Mouse (Mus musculus) hindbrain, embryonic 11.5 days (tissue): ENCODE measurements around the gene D630003M21Rik. TPM values are rescaled to one million over a fixed set of nuclear protein-coding genes. Genes with fewer than 3 reads are reported as not detected.

Experiments used
- ATAC-seq: fragments of 200-750 bp; cut with Nextera tagmentation; 2 replicates; pipeline ENCODE4 v1.8.0; 2017; ENCODE audit warnings: mild to moderate bottlenecking, moderate TSS enrichment, moderate library complexity; ENCODE audit not compliant: low FRiP score
- DNase-seq: peaks from one replicate; pipeline ENCODE4 v3.0.0-alpha.2; 2015; ENCODE audit warnings: low spot score
- H3K27ac ChIP-seq: fragments of 300-500 bp; sonication (generic); 2 replicates; pipeline ENCODE4 v1.5.1; 2014; ENCODE audit warnings: mild to moderate bottlenecking, low read depth, low read length
- H3K27me3 ChIP-seq: fragments of 300-500 bp; sonication (generic); 2 replicates; pipeline ENCODE4 v1.6.1; 2014; ENCODE audit warnings: mild to moderate bottlenecking, low read length, moderate library complexity, mixed read lengths; ENCODE audit not compliant: control insufficient read depth, insufficient read depth
- H3K36me3 ChIP-seq: fragments of 300-500 bp; sonication (generic); 2 replicates; pipeline ENCODE4 v1.6.1; 2014; ENCODE audit warnings: mild to moderate bottlenecking, low read length, moderate library complexity, mixed read lengths; ENCODE audit not compliant: control insufficient read depth, insufficient read depth
- H3K4me1 ChIP-seq: fragments of 300-500 bp; sonication (generic); replicated peaks from 2 replicates; pipeline ENCODE4 v1.6.1; 2014; ENCODE audit warnings: low read length, mixed read lengths; ENCODE audit not compliant: control insufficient read depth, insufficient read depth
- H3K4me2 ChIP-seq: fragments of 300-500 bp; sonication (generic); replicated peaks from 2 replicates; pipeline ENCODE4 v1.6.1; 2014; ENCODE audit warnings: mild to moderate bottlenecking, low read depth, low read length
- H3K4me3 ChIP-seq: fragments of 300-500 bp; sonication (generic); 2 replicates; pipeline ENCODE4 v1.5.1; 2014; ENCODE audit warnings: low read depth, low read length
- H3K9ac ChIP-seq: fragments of 300-500 bp; sonication (generic); 2 replicates; pipeline ENCODE4 v1.6.1; 2014; ENCODE audit warnings: low read depth, low read length
- H3K9me3 ChIP-seq: fragments of 300-500 bp; sonication (generic); 2 replicates; pipeline ENCODE4 v1.6.1; 2016; ENCODE audit warnings: low read length; ENCODE audit not compliant: control insufficient read depth
- WGBS: fragments of 180-500 bp; shearing (Covaris S2); extraction: QIAGEN DNeasy Blood & Tissue Kit; methylation state at CpG from one replicate; pipeline ENCODE4 v1.1.7; 2014; 5-methylcytosine and 5-hydroxymethylcytosine counted together
- polyA plus RNA-seq: library from polyadenylated mRNA; unstranded; fragments of >200 nt; fragmentation: Nextera tagmentation; extraction: Ambion mirVana; gene quantifications from 2 replicates; pipeline ENCODE4 v1.2.1, GENCODE M21; 2014

Gene D630003M21Rik
- polyA plus RNA-seq, 1 experiment from 2014 or later, result 2.3 TPM

DNA sequence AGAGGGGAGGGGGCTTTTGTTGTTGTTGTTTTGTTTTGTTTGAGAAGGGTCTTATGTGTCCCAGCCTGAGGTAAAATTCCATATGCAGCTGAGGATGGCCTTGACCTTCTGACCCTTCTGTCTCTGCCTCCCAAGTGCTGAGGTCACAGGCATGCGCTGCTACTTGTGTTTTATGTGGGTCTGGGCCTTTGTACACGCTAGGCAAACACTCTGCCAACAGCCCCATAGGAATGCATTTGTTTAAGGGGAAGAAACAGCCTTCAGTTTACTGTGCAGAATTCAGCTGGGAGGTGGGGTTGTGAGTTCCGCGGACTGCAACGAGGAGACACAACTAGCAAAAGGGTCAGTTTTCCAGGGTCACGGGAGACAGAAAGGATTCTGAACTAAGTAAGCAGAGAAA, 1.6 kb upstream of the D630003M21Rik start:
- peaks cover 5% of the 10 kb centered on the region for H3K4me1 ChIP-seq
- no peak overlapping the region for H3K4me3 ChIP-seq
- H3K36me3 ChIP-seq, result no peaks in the 10 kb centered on the region
- H3K9ac ChIP-seq, result no peak overlapping the region
- ATAC-seq (no peak), DNase-seq (no peak)
- WGBS, result 35% methylated on average over 6 of the region's 6 CpGs
- H3K4me2 ChIP-seq, result no peak overlapping the region
- no peaks in the 10 kb centered on the region for H3K27me3 ChIP-seq
- no peaks in the 10 kb centered on the region for H3K9me3 ChIP-seq
- no peak overlapping the region for H3K27ac ChIP-seq

DNA sequence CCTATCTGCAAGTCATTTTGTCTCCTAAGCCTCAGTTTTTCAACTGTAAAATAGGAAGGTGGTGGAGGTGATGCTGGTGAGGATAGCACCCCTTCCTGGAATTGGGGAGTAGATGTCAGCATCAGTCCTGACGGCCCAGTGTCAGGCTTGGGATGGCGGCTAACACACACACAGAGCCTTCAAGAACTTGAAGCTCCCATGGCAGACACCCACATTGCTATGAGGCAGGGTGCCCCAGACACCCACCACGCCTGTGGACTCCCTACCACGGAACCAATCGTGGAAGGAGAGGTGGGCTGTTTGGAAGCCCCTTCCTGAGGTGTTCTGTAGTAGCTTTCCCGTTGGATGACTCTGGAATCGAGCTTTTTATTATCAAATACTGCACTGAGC, 476 bp upstream of the D630003M21Rik start:
- WGBS, result 30% methylated on average over 7 of the region's 7 CpGs
- no peaks in the 10 kb centered on the region for H3K27me3 ChIP-seq
- DNase-seq (no peak), ATAC-seq (no peak; the same call in 1 of the 2 replicates)
- no peaks in the 10 kb centered on the region for H3K9me3 ChIP-seq
- peak overlapping the region; percentile 41 for H3K4me3 ChIP-seq
- peak overlapping the region; percentile 88 for H3K4me2 ChIP-seq
- H3K27ac ChIP-seq, result no peak overlapping the region
- H3K36me3 ChIP-seq, result no peaks in the 10 kb centered on the region
- H3K4me1 ChIP-seq, result peaks cover 5% of the 10 kb centered on the region
- peak overlapping the region; percentile 64 for H3K9ac ChIP-seq

DNA sequence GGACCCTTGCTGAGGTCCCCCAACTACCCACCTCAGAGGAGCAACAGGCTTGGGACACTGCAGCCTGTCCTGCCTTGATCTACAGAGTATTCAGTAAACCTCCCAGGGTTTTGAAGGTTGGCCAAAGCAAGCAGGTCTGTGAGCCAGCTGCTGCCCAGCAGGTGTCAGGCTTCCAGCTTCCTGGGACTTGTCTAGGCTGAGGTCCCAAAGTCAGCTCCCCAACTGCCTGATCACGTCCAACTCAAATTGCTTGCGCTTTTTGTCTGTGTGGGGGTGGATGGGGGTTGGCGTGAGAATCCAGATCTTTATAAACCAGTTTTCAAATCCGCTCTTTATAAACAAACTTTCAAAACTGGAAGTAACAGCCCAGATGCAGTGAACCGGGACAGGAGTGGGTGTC, 3.7 kb downstream of the D630003M21Rik start:
- DNase-seq, result no peak
- no peak for ATAC-seq
- peaks cover 2% of the 10 kb centered on the region for H3K4me1 ChIP-seq
- H3K4me2 ChIP-seq, result no peak overlapping the region
- no peak overlapping the region for H3K9ac ChIP-seq
- H3K27me3 ChIP-seq, result no peaks in the 10 kb centered on the region
- WGBS, result 74% methylated on average over 5 of the region's 5 CpGs
- H3K4me3 ChIP-seq, result no peak overlapping the region
- no peaks in the 10 kb centered on the region for H3K36me3 ChIP-seq
- no peaks in the 10 kb centered on the region for H3K9me3 ChIP-seq
- no peak overlapping the region for H3K27ac ChIP-seq

DNA sequence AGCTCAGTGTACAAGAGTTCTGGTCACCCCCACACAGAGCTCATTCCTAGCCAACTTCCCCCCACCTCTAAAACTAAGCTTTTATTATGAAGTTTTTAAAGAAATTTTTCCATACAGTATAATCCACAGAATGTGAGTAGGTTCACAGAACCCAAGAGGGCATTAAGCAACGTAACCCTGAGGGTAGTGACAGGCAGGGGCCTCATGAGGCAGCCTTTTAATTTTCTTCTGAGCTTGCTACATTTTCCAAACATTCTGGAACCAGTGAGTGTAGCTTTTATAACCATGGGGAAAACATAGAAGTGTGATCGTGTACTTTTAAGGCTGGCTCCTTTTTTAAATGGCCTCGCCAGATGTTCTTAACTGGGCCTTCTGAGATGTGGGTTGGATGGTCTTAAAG, 5.5 kb downstream of the D630003M21Rik start:
- DNase-seq, result no peak
- H3K9ac ChIP-seq, result no peak overlapping the region
- ATAC-seq, result no peak
- H3K4me2 ChIP-seq, result no peak overlapping the region
- H3K27ac ChIP-seq, result no peak overlapping the region
- H3K27me3 ChIP-seq, result no peaks in the 10 kb centered on the region
- no peaks in the 10 kb centered on the region for H3K36me3 ChIP-seq
- no peaks in the 10 kb centered on the region for H3K9me3 ChIP-seq
- 84% methylated on average over 3 of the region's 3 CpGs for WGBS
- H3K4me1 ChIP-seq, result no peaks in the 10 kb centered on the region; the same call in 1 of the 2 replicates
- H3K4me3 ChIP-seq, result no peak overlapping the region

DNA sequence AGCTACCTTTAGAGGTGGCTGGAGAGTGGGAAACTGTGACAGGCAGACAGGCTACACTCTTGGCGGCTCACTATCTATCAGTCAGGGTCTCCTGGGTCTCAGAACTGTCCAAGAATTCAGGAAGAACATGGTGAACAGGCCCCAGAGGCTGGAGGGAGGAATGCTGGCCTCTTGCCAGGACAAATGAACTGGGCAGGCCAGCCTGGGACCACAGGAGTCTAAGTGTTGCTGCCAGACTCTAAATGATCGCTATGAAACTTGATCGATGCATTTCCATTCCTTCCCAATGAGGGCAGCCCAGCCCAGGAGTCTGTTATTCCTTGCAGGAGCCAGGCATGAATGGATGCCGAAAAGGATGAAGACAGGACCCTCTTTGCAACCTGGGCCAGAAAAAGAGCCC, 6.4 kb downstream of the D630003M21Rik start:
- no peak overlapping the region for H3K4me2 ChIP-seq
- H3K9me3 ChIP-seq, result no peaks in the 10 kb centered on the region
- DNase-seq (no peak), ATAC-seq (no peak)
- no peaks in the 10 kb centered on the region for H3K4me1 ChIP-seq
- H3K36me3 ChIP-seq, result no peaks in the 10 kb centered on the region
- H3K27me3 ChIP-seq, result no peaks in the 10 kb centered on the region
- 65% methylated on average over 4 of the region's 4 CpGs for WGBS
- H3K27ac ChIP-seq, result no peak overlapping the region
- H3K9ac ChIP-seq, result no peak overlapping the region
- H3K4me3 ChIP-seq, result no peak overlapping the region

DNA sequence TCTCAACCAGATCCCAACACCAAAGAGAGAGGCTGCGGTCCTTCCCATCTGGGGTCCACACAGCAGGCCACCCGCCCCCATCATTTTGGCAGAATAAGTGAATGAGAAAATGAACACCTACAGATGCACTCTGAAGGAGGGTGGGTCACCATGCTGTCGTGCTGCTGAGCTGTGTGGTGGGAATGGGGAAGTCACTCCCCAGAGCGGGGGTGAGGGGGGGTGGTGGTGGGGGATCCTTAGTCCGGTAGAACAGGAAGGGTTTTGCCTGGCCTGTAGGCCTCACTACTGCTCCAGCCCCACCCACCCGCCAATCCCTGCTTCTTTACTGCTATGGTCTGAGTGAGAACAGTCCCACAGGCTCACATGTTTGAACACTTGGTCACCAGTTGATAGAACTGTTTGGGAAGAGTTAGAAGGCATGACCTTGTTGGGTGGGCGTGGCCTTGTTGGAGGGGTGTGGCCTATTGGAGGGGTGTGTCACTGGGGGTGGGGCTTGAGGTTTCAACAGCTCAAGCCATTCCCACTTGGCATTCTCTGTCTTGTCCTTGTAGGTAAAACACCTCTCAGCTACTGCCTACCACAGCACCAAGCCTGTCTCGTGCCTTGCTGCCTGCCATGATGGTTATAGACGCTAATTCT, 7.5 kb downstream of the D630003M21Rik start:
- Histone ChIP-seq H3K9ac (no peak overlapping the region), H3K9me3 (no peaks in the 10 kb centered on the region), H3K36me3 (no peaks in the 10 kb centered on the region), H3K27me3 (no peaks in the 10 kb centered on the region), H3K27ac (no peak overlapping the region), H3K4me3 (no peak overlapping the region), H3K4me2 (no peak overlapping the region), H3K4me1 (no peaks in the 10 kb centered on the region)
- ATAC-seq, result no peak
- no peak for DNase-seq
- WGBS, result 91% methylated on average over 9 of the region's 9 CpGs

DNA sequence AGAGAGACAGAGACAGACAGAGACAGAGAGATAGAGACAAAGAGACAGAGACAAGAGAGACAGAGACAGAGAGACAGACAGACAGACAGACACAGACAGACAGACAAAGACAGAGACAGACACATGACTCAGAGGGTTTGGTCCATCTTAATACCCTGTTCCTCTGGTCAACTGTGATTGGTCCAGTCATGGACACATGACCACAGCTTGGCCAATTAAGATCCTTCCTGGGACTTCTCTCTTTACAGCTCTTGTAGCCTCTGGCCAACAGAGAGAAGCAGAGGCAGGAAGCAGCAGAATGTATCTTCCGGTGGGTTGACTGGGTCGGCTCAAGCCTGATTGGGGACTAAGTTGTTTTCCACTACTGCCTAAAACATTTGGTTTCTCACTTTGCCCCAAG, 9.5 kb downstream of the D630003M21Rik start:
- no peaks in the 10 kb centered on the region for H3K27me3 ChIP-seq
- no peak for ATAC-seq
- no peak overlapping the region for H3K27ac ChIP-seq
- WGBS, result 96% methylated on average over 2 of the region's 2 CpGs
- DNase-seq, result no peak
- H3K9ac ChIP-seq, result no peak overlapping the region
- H3K9me3 ChIP-seq, result no peaks in the 10 kb centered on the region
- no peaks in the 10 kb centered on the region for H3K36me3 ChIP-seq
- no peaks in the 10 kb centered on the region for H3K4me1 ChIP-seq
- no peak overlapping the region for H3K4me3 ChIP-seq
- H3K4me2 ChIP-seq, result no peak overlapping the region

DNA sequence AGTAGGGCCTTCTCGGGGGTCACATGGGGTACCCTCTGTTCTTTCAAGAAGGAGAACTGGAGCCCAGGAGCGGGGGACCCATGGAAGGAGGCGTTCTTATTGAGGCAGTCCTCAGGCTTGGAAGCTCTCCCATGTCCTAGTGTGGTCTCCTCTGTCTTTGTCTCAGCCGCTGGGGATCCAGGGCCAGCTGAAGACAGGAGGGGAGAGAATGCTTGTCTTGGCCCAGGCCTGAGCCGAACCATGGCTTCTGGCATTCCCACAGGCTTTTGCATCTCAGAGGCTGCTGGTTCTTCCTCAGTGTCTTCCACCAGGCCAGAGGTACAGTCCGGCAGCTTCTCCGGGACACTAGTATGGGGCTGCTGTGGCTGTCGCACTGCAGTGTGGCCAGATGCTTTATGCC, 12.5 kb downstream of the D630003M21Rik start:
- whole genome bisulfite sequencing, result 91% methylated on average over 8 of the region's 8 CpGs
- no peaks in the 10 kb centered on the region for H3K27me3 ChIP-seq
- no peaks in the 10 kb centered on the region for H3K9me3 ChIP-seq
- H3K36me3 ChIP-seq, result no peaks in the 10 kb centered on the region
- no peak overlapping the region for H3K4me2 ChIP-seq
- H3K4me3 ChIP-seq, result no peak overlapping the region
- H3K4me1 ChIP-seq, result no peaks in the 10 kb centered on the region
- DNase-seq (no peak), ATAC-seq (no peak)
- no peak overlapping the region for H3K9ac ChIP-seq
- H3K27ac ChIP-seq, result no peak overlapping the region

DNA sequence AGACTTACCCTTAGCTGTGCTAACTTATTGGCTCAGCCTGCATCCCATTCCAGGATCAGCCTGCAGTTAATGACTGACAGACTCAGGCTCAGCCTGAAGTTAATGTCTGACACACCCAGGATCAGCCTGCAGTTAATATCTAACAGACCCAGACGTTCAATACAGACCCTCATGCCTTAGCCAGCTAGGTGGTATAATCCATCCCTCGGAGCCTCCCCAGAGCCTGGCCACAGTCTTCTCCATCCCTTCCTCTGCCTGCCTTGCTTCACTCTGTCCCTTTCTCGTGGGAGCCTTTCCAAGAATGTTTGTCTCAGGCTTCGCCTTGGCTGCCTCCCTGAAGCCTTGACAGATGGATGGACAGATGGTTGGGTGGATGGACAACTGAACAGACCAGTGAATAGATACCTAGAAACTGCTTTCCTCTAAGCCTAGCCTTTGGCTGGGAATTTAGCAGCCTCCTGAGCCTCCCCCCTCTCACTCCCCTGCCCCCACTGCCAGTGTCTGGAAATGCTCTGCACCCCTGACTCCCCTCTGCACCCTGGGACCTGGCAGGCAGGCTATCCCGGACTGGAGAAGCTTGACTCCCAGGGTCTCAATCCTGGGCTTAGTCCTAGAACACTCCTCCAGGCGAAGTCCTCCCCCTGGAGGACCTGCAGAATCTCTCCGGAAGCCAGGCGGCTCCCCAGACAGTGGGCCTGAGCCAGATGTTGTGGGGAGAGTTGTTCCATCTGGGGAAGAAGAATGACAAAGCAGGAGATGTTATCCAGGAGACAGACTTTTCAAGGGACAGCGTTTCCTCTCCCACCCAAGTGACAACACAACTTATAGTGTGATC, 13.5 kb downstream of the D630003M21Rik start:
- Histone ChIP-seq H3K9ac (no peak overlapping the region), H3K4me3 (no peak overlapping the region), H3K9me3 (no peaks in the 10 kb centered on the region), H3K4me1 (no peaks in the 10 kb centered on the region), H3K27me3 (no peaks in the 10 kb centered on the region), H3K27ac (no peak overlapping the region), H3K4me2 (no peak overlapping the region), H3K36me3 (no peaks in the 10 kb centered on the region)
- no peak for ATAC-seq
- 58% methylated on average over 9 of the region's 9 CpGs for WGBS
- no peak for DNase-seq
